Mouse (Mus musculus) MEL (cell line): ENCODE results near the gene Plekha8. TPM values are rescaled to one million over a fixed set of nuclear protein-coding genes. Genes with fewer than 3 reads are reported as not detected.

ENCODE experiments used
- DNase-seq: peaks from one replicate; pipeline ENCODE4 v3.0.0; 2011; ENCODE audit warnings: low read depth, low spot score
- H3K27ac ChIP-seq: 2 replicates; pipeline ENCODE4 v1.5.1; 2012; ENCODE audit warnings: low read depth, mild to moderate bottlenecking, control low read depth, low read length, moderate library complexity; ENCODE audit not compliant: control insufficient read depth
- H3K27me3 ChIP-seq, 2 experiments: fragments of 150-350 bp in 1 of 2; sonication (generic) in 1 of 2; 2 replicates each; pipeline ENCODE4 v1.6.1; 2012; ENCODE audit warnings: low read length in 2 of 2, mild to moderate bottlenecking in 2 of 2, improper control_type of control experiment in 1 of 2, moderate library complexity in 1 of 2; ENCODE audit not compliant: insufficient read depth in 2 of 2, control insufficient read depth in 1 of 2
- H3K36me3 ChIP-seq, 2 experiments: 2 replicates each; pipeline ENCODE4 v1.6.1; 2012 to 2014; ENCODE audit warnings: low read length in 2 of 2, improper control_type of control experiment in 1 of 2, inconsistent platforms in 1 of 2, mild to moderate bottlenecking in 1 of 2; ENCODE audit not compliant: insufficient read depth in 2 of 2, control insufficient read depth in 1 of 2
- H3K4me1 ChIP-seq, 2 experiments: fragments of 150-350 bp in 1 of 2; sonication (generic) in 1 of 2; 2 replicates each; pipeline ENCODE4 v1.6.1; 2012; ENCODE audit warnings: low read length in 2 of 2, improper control_type of control experiment in 1 of 2, mild to moderate bottlenecking in 1 of 2; ENCODE audit not compliant: insufficient read depth in 2 of 2, control insufficient read depth in 1 of 2
- H3K4me3 ChIP-seq, 2 experiments: fragments of 150-350 bp in 1 of 2; sonication (generic) in 1 of 2; 2 replicates each; pipeline ENCODE4 v1.5.1; 2012; ENCODE audit warnings: low read depth in 2 of 2, low read length in 2 of 2, mild to moderate bottlenecking in 2 of 2, moderate library complexity in 2 of 2, control low read depth in 1 of 2, improper control_type of control experiment in 1 of 2; ENCODE audit not compliant: control insufficient read depth in 1 of 2, insufficient read depth in 1 of 2
- H3K79me2 ChIP-seq: 2 replicates; pipeline ENCODE4 v1.6.1; 2012; ENCODE audit warnings: mild to moderate bottlenecking, low read length, moderate library complexity; ENCODE audit not compliant: control insufficient read depth, poor library complexity, insufficient read depth
- H3K9ac ChIP-seq: 2 replicates; pipeline ENCODE4 v1.6.1; 2012; ENCODE audit warnings: low read depth, mild to moderate bottlenecking, control low read depth, low read length, moderate library complexity; ENCODE audit not compliant: control insufficient read depth, poor library complexity, severe bottlenecking
- H3K9me3 ChIP-seq: fragments of 150-350 bp; sonication (generic); replicated peaks from 2 replicates; pipeline ENCODE4 v1.6.1; 2012; ENCODE audit warnings: mild to moderate bottlenecking, low read length, improper control_type of control experiment, moderate library complexity; ENCODE audit not compliant: insufficient read depth
- BHLHE40 ChIP-seq: IDR thresholded peaks from 2 replicates; pipeline ENCODE4 v1.6.1; 2012; ENCODE audit warnings: low read depth, mild to moderate bottlenecking, inconsistent platforms, low read length, improper control_type of control experiment, borderline replicate concordance
- CHD2 ChIP-seq: IDR thresholded peaks from 2 replicates; pipeline ENCODE4 v1.6.1; 2011; ENCODE audit warnings: low read length, improper control_type of control experiment
- CTCF ChIP-seq, 3 experiments: IDR thresholded peaks in 2 of 3; conservative IDR thresholded peaks in 1 of 3; 2 replicates each; pipeline ENCODE4 v1.5.1; 2011 to 2012; ENCODE audit warnings: low read length in 3 of 3, low read depth in 2 of 3, mild to moderate bottlenecking in 2 of 3, improper control_type of control experiment in 1 of 3, inconsistent platforms in 1 of 3, mixed read lengths in 1 of 3, moderate library complexity in 1 of 3; ENCODE audit not compliant: control insufficient read depth in 1 of 3, insufficient read depth in 1 of 3, poor library complexity in 1 of 3, severe bottlenecking in 1 of 3
- E2F4 ChIP-seq: IDR thresholded peaks from 2 replicates; pipeline ENCODE4 v1.6.1; 2011; ENCODE audit warnings: low read depth, low read length, improper control_type of control experiment, borderline replicate concordance
- ELF1 ChIP-seq: IDR thresholded peaks from 2 replicates; pipeline ENCODE4 v1.6.1; 2014; ENCODE audit warnings: low read depth, mild to moderate bottlenecking, inconsistent platforms, low read length, improper control_type of control experiment, moderate library complexity
- ETS1 ChIP-seq: IDR thresholded peaks from 2 replicates; pipeline ENCODE4 v1.6.1; 2012; ENCODE audit warnings: low read depth, mild to moderate bottlenecking, inconsistent platforms, low read length, improper control_type of control experiment, moderate library complexity
- JUND ChIP-seq: IDR thresholded peaks from 2 replicates; pipeline ENCODE4 v1.6.1; 2011; ENCODE audit warnings: low read depth, mild to moderate bottlenecking, improper control_type of control experiment, low read length
- MAFK ChIP-seq: IDR thresholded peaks from 2 replicates; pipeline ENCODE4 v1.6.1; 2011; ENCODE audit warnings: low read depth, mild to moderate bottlenecking, low read length, improper control_type of control experiment, borderline replicate concordance
- MAZ ChIP-seq: IDR thresholded peaks from 2 replicates; pipeline ENCODE4 v1.6.1; 2012; ENCODE audit warnings: low read depth, mild to moderate bottlenecking, inconsistent platforms, low read length, improper control_type of control experiment
- MYC ChIP-seq: IDR thresholded peaks from 2 replicates; pipeline ENCODE4 v1.6.1; 2011; ENCODE audit warnings: low read depth, mild to moderate bottlenecking, low read length, improper control_type of control experiment, moderate library complexity
- NRF1 ChIP-seq: IDR thresholded peaks from 2 replicates; pipeline ENCODE4 v1.6.1; 2014; ENCODE audit warnings: low read depth, mild to moderate bottlenecking, inconsistent platforms, low read length, improper control_type of control experiment, moderate library complexity; ENCODE audit not compliant: poor library complexity, insufficient read depth, severe bottlenecking
- POLR2AphosphoS2 ChIP-seq: IDR thresholded peaks from 2 replicates; pipeline ENCODE4 v1.6.1; 2011; ENCODE audit warnings: low read length, improper control_type of control experiment
- POLR2AphosphoS5 ChIP-seq: IDR thresholded peaks from 2 replicates; pipeline ENCODE4 v1.6.1; 2012; ENCODE audit warnings: low read depth, borderline replicate concordance, mild to moderate bottlenecking, inconsistent platforms, low read length, moderate library complexity, mixed read lengths
- RAD21 ChIP-seq: IDR thresholded peaks from 2 replicates; pipeline ENCODE4 v1.6.1; 2011; ENCODE audit warnings: mild to moderate bottlenecking, low read depth, low read length, improper control_type of control experiment
- SIN3A ChIP-seq: IDR thresholded peaks from 2 replicates; pipeline ENCODE4 v1.6.1; 2012; ENCODE audit warnings: low read length, improper control_type of control experiment, inconsistent platforms
- SMC3 ChIP-seq: IDR thresholded peaks from 2 replicates; pipeline ENCODE4 v1.6.1; 2011; ENCODE audit warnings: low read depth, low read length, improper control_type of control experiment
- TBP ChIP-seq: IDR thresholded peaks from 2 replicates; pipeline ENCODE4 v1.8.0; 2011; ENCODE audit warnings: low read depth, low read length, improper control_type of control experiment
- USF2 ChIP-seq, 2 experiments: IDR thresholded peaks; 2 replicates each; pipeline ENCODE4 v1.6.1; 2011 to 2012; ENCODE audit warnings: improper control_type of control experiment in 2 of 2, low read length in 2 of 2, borderline replicate concordance in 1 of 2, inconsistent platforms in 1 of 2, low read depth in 1 of 2, mild to moderate bottlenecking in 1 of 2; ENCODE audit not compliant: insufficient read depth in 1 of 2
- ZC3H11A ChIP-seq: IDR thresholded peaks from 2 replicates; pipeline ENCODE4 v1.6.1; 2012; ENCODE audit warnings: low read depth, mild to moderate bottlenecking, inconsistent platforms, low read length, improper control_type of control experiment
- ZMIZ1 ChIP-seq: IDR thresholded peaks from 2 replicates; pipeline ENCODE4 v1.6.1; 2012; ENCODE audit warnings: low read depth, mild to moderate bottlenecking, inconsistent platforms, low read length, improper control_type of control experiment, moderate library complexity
- ZNF384 ChIP-seq: IDR thresholded peaks from 2 replicates; pipeline ENCODE4 v1.6.1; 2012; ENCODE audit warnings: low read depth, mild to moderate bottlenecking, inconsistent platforms, low read length, improper control_type of control experiment
- polyA plus RNA-seq, 2 experiments: library from polyadenylated mRNA; stranded (reverse) in 1 of 2; unstranded in 1 of 2; fragments of >175 nt in 1 of 2; fragments of >200 nt in 1 of 2; gene quantifications; 2 replicates each; pipeline versions ENCODE4 v1.2.1 to v1.2.4; 2012; ENCODE audit warnings: low replicate concordance in 2 of 2, low read depth in 1 of 2; ENCODE audit not compliant: insufficient read length in 2 of 2, insufficient read depth in 1 of 2, missing spikeins in 1 of 2
- total RNA-seq: library from RNA; depleted of rRNA; stranded (reverse); fragments of 300-350 nt; gene quantifications from 2 replicates; pipeline ENCODE4 v1.2.3, GENCODE M21; 2012

Gene Plekha8
- total and polyA plus RNA-seq, 3 experiments = 11.6 to 16.8 TPM; not detected in 1

DNA sequence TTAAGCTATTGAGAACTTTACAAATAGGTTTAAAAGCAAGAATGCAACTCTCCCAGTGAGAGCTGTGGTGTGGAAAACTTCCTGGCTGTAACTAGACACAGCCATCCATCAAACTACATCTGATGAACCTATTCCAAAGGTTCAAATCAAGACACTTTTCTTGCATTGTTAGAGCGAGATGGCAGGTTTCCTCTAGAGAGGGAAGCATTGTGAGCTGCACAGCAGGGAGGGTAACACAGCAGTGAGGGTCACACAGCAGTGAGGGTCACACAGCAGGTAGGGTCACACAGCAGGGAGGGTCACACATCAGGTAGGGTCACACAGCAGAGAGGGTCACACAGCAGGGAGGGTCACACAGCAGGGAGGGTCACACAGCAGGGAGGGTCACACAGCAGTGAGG is 6.7 kb upstream of the Plekha8 start:
- no peak for TF ChIP-seq RAD21
- TF ChIP-seq ZMIZ1 = no peak
- no peak for TF ChIP-seq JUND
- no peak for TF ChIP-seq USF2 (IDR thresholded peaks at IDR 0.05; ENCODE audit: borderline replicate concordance in 1 of 2, insufficient read depth in 1 of 2, low read depth in 1 of 2, low read length in 2 of 2)
- no peak for TF ChIP-seq ETS1
- TF ChIP-seq MAFK = no peak
- TF ChIP-seq ZNF384 = no peak
- no peak for TF ChIP-seq MAZ
- no peak for TF ChIP-seq SMC3
- no peak for TF ChIP-seq CTCF (IDR thresholded peaks at IDR 0.05 in 2 of 3, conservative IDR thresholded peaks at IDR 0.05 in 1 of 3; ENCODE audit: control insufficient read depth in 1 of 3, insufficient read depth in 1 of 3, low read depth in 2 of 3, low read length in 3 of 3, poor library complexity in 1 of 3, severe bottlenecking in 1 of 3)
- no peak for TF ChIP-seq MYC
- no peak for TF ChIP-seq CHD2
- TF ChIP-seq E2F4 = no peak
- TF ChIP-seq POLR2AphosphoS5 = no peak
- no peak for TF ChIP-seq ELF1
- no peak for TF ChIP-seq NRF1
- H3K9me3 ChIP-seq = no peaks in the 10 kb centered on the region
- H3K27me3 ChIP-seq = no peaks in the 10 kb centered on the region
- H3K36me3 ChIP-seq = peaks cover 0 to 4% of the 10 kb centered on the region in 2 experiments; a peak in 2 of 4 replicates
- H3K9ac ChIP-seq = no peak overlapping the region
- H3K4me1 ChIP-seq = peaks cover 0 to 4% of the 10 kb centered on the region in 2 experiments; a peak in 2 of 4 replicates
- no peak overlapping the region for H3K4me3 ChIP-seq
- no peaks in the 10 kb centered on the region for H3K79me2 ChIP-seq
- no peak overlapping the region for H3K27ac ChIP-seq
- DNase-seq = no peak

DNA sequence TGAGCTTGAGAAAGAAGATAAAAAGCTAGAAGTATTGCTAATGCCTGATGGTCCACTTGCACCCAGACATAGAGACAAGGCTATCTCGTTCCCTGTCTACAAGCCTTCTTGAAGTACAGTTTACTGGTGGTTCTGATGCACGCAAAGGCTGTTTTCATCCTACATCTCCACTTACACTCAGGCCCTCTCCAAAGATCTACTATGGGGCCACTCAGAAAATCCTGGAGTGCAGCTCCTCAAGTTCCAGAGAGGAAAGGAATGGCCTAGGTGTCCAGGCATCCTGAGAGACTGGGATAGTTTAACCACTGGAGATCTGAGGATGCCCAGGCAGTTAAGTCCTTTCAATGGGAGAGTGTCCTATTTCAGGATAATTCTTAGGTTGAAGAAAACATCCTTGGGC is 4.2 kb upstream of the Plekha8 start:
- Histone ChIP-seq H3K4me1 (peaks cover 0 to 7% of the 10 kb centered on the region in 2 experiments; a peak in 2 of 4 replicates), H3K79me2 (0 out of 2 replicates have a peak, but pooled peaks cover 4% of the 10 kb centered on the region), H3K36me3 (peaks cover 0 to 4% of the 10 kb centered on the region in 2 experiments; a peak in 2 of 4 replicates), H3K27me3 (no peaks in the 10 kb centered on the region), H3K9ac (no peak overlapping the region), H3K9me3 (no peaks in the 10 kb centered on the region), H3K27ac (no peak overlapping the region), H3K4me3 (no peak overlapping the region)
- no peak for DNase-seq
- TF ChIP-seq MYC = no peak
- TF ChIP-seq POLR2AphosphoS2 = no peak
- no peak for TF ChIP-seq BHLHE40
- no peak for TF ChIP-seq MAFK
- TF ChIP-seq ZC3H11A = no peak
- TF ChIP-seq SIN3A = no peak
- no peak for TF ChIP-seq TBP
